Mouse (Mus musculus): ENCODE measurements at regions not wholly inside any gene's neighbourhood (a gene's known extent, or its start where the extent isn't known, plus 50 kb on each side); places are given as distances from the start of the nearest gene placed in this dataset.

GRCm38 (mm10) chr1:44395538-44395937, 155.8 kb upstream of the Gulp1 start:
- TF ChIP-seq POLR2A (IDR thresholded peaks at IDR 0.05; ENCODE audit: borderline replicate concordance, extremely low read depth, insufficient read depth, insufficient read length, poor library complexity, severe bottlenecking) (no peak), CTCF (IDR thresholded peaks at IDR 0.05; ENCODE audit: borderline replicate concordance, extremely low read depth, insufficient read depth, insufficient read length) (no peak)

Measured in brain, embryonic 14.5 days (tissue).